Mouse (Mus musculus) thymus, adult 2 months (tissue): ENCODE data around the gene Npas2.

Experiments used
- CTCF ChIP-seq: fragments of 200-500 bp; IDR thresholded peaks from 2 replicates; pipeline ENCODE4 v1.5.1; 2012; ENCODE audit warnings: mild to moderate bottlenecking, control low read depth, low read length, moderate library complexity, borderline replicate concordance; ENCODE audit not compliant: control insufficient read depth, poor library complexity, insufficient read depth; ENCODE audit errors: extremely low read depth
- POLR2A ChIP-seq: fragments of 200-500 bp; IDR thresholded peaks from 2 replicates; pipeline ENCODE4 v1.6.1; 2012; ENCODE audit warnings: mild to moderate bottlenecking, low read length, control low read depth, moderate library complexity; ENCODE audit not compliant: control insufficient read depth, poor library complexity, insufficient read depth; ENCODE audit errors: extremely low read depth

DNA sequence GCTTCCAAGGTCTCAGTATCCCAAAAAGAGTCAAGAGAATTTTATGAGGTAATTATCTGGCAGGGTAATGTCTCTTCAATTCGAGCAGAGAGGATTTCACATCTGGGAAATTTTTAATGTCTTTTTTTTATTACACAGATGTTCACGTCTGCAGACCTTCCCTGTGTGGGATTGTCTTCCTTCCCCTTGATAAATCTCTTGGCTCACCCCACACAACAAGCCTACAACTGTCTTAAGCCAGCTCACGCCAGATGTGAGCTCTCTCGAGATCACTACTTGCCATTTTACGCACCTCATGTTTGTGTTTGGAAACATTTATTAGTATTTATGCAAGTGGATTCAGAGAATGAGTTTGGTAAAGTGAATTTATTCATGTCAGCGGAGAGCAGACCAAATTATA, 128.4 kb downstream of the Npas2 start:
- TF ChIP-seq POLR2A: no peak
- TF ChIP-seq CTCF: no peak
